Mouse (Mus musculus): Measurements from ENCODE around the gene Sacs.

DNA sequence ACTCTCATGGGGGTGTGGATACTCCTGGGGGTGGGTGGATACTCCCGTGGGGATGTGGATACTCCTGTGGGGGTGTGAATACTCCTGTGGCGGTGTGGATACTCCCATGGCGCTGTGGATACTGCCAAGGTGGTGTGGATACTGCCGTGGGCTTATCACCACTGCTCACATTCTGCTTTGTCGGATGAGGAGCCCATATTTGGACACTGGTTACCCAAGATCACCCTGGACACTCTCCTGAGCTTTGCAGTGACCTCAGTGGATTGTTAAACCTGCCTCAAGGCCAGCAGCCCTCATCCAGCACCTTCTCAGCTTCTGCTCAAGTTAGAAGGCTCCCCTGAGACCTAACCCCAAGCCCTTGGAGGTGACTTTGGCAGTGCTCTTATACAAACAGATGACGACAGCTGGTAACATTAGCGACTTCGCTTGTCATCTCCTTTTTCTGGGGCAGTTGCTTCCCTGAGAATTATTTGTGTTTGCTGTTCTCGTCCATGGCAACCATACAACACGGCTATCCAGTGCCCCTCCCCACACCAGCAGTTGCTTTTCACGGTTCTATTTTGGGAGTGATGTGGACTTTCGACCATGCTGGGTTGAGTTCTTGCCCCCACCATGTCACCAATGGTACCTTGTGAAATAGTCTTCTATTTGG, 40.2 kb upstream of the Sacs start:
- TF ChIP-seq CTCF (IDR thresholded peaks at IDR 0.05; ENCODE audit: low read depth): no peak
- no peak for TF ChIP-seq EP300 (IDR thresholded peaks at IDR 0.05; ENCODE audit: low read depth)
